Mouse (Mus musculus) forebrain, postnatal 0 days (tissue): ENCODE measurements at regions not wholly inside any gene's neighbourhood (a gene's known extent, or its start where the extent isn't known, plus 50 kb on each side); places are given as distances from the start of the nearest gene placed in this dataset.
A peak's percentile ranks its signal among the peaks of the same experiment; 100 is the strongest.

Experiments used
- ATAC-seq: fragments of 200-750 bp; cut with Nextera tagmentation; 2 replicates; pipeline ENCODE4 v1.8.0; 2017; ENCODE audit warnings: mild to moderate bottlenecking, moderate library complexity
- DNase-seq: peaks from one replicate; pipeline ENCODE4 v3.0.0-alpha.2; 2015
- H3K27ac ChIP-seq: fragments of 300-500 bp; sonication (generic); 2 replicates; pipeline ENCODE4 v1.5.1; 2014; ENCODE audit warnings: low read depth, mild to moderate bottlenecking, antibody characterized with exemption, low read length, moderate library complexity, mixed read lengths
- H3K27me3 ChIP-seq: fragments of 300-500 bp; sonication (generic); 2 replicates; pipeline ENCODE4 v1.6.1; 2014; ENCODE audit warnings: mild to moderate bottlenecking, low read length, mixed read lengths; ENCODE audit not compliant: insufficient read depth
- H3K36me3 ChIP-seq: fragments of 300-500 bp; sonication (generic); 2 replicates; pipeline ENCODE4 v1.6.1; 2014; ENCODE audit warnings: mild to moderate bottlenecking, moderate library complexity; ENCODE audit not compliant: insufficient read depth
- H3K4me1 ChIP-seq: fragments of 300-500 bp; sonication (generic); 2 replicates; pipeline ENCODE4 v1.6.1; 2014; ENCODE audit warnings: antibody characterized with exemption; ENCODE audit not compliant: insufficient read depth
- H3K4me2 ChIP-seq: fragments of 300-500 bp; sonication (generic); 2 replicates; pipeline ENCODE4 v1.6.1; 2014; ENCODE audit warnings: low read depth, mild to moderate bottlenecking, moderate library complexity
- H3K4me3 ChIP-seq: fragments of 300-500 bp; sonication (generic); 2 replicates; pipeline ENCODE4 v1.5.1; 2014; ENCODE audit warnings: low read depth, low read length, mixed read lengths
- H3K9ac ChIP-seq: fragments of 300-500 bp; sonication (generic); 2 replicates; pipeline ENCODE4 v1.6.1; 2014; ENCODE audit warnings: mild to moderate bottlenecking
- H3K9me3 ChIP-seq: fragments of 300-500 bp; sonication (generic); 2 replicates; pipeline ENCODE4 v1.6.1; 2016; ENCODE audit warnings: low read length
- CTCF ChIP-seq: sonication (generic); IDR thresholded peaks from 2 replicates; pipeline ENCODE4 v1.5.1; 2016; ENCODE audit warnings: antibody characterized with exemption, control low read depth, low read depth
- WGBS: fragments of 180-500 bp; shearing (Covaris S2); extraction: QIAGEN DNeasy Blood & Tissue Kit; methylation state at CpG from one replicate; pipeline ENCODE4 v1.1.7; 2014; 5-methylcytosine and 5-hydroxymethylcytosine counted together

DNA sequence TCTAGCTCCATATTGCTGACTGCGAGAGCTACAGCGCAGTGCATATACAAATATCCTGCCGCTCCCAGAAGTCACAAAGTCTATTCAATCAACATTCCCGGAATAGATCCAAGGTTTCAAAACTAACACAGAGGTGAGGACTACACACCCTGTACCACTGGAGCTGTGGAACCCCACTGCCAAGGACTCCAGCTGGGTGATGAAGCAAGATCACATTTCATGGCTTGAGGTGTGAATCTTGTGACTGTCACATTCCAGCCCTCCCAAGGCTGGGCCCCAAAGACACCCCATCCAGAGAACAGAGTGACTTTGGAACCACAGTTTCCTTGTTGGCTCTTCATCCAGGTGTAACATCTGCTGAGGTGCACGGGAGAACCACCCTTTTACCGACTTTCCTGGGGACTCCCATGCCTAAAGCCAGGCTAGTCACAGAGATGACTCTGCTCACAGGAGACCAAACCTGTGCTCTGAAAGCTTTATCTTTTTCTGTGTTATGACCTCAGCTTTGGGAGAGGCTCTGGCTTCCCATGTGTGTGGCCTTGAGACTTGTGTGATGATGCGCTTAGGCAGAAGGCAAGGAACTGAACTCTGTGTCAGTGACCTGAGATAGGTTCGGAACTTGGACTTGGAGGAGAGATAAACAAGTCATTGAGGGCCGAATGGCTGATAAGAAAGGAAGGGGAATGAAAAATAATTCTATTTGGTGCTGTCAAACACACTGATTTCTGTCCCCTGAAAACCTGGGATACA, 82.4 kb downstream of the Gm33543 start:
- no peaks in the 10 kb centered on the region for H3K9me3 ChIP-seq
- H3K4me3 ChIP-seq: no peak overlapping the region
- no peaks in the 10 kb centered on the region for H3K4me1 ChIP-seq
- H3K9ac ChIP-seq: no peak overlapping the region
- WGBS: 94% methylated on average over 9 of the region's 9 CpGs
- DNase-seq: no peak
- TF ChIP-seq CTCF: no peak
- H3K27me3 ChIP-seq: no peaks in the 10 kb centered on the region
- ATAC-seq: no peak
- no peaks in the 10 kb centered on the region for H3K36me3 ChIP-seq
- H3K4me2 ChIP-seq: no peak overlapping the region
- no peak overlapping the region for H3K27ac ChIP-seq

DNA sequence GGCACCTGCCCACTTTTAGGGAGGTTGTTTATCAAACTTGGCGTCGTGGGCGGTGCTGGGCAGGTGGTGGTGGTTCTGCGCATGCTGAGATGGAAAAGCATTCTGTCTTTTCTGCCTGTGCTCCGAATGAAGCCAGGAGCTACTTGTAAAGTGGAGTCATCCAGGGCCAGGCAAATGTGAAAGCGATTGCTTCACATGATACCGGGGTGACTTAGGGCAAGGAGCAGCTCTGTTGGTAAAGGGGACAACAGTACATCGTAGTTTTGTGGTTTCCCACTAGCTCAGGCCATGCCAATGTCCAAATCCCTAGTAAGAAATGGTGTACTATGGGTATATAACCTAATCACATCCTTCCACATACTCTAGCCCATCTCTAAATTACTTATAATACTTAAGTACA, 84.5 kb downstream of the Gm33543 start:
- H3K27ac ChIP-seq: no peak overlapping the region
- no peaks in the 10 kb centered on the region for H3K9me3 ChIP-seq
- ATAC-seq: no peak
- H3K27me3 ChIP-seq: no peaks in the 10 kb centered on the region
- 87% methylated on average over 8 of the region's 8 CpGs for WGBS
- H3K36me3 ChIP-seq: no peaks in the 10 kb centered on the region
- no peak overlapping the region for H3K4me2 ChIP-seq
- H3K9ac ChIP-seq: no peak overlapping the region
- no peak for DNase-seq
- no peaks in the 10 kb centered on the region for H3K4me1 ChIP-seq
- no peak overlapping the region for H3K4me3 ChIP-seq
- TF ChIP-seq CTCF: no peak

DNA sequence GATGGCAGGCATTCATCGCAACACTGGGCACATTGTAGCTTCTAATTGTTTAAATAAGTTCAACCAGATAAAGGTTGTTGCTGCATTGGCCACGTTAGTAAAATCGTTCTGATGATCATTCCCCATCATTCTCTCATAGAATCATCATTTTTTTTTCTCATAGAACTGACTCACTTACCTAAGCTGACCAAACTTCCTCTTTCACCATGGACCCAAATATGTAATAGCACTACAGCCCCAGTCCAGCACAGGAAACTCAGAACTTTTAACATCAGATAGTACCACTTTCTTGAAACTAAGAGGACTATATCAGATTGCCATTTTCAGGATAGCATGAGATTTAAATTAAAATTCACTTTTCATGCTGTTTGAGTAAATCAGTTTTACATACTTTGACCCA, 82.2 kb upstream of the Anapc15-ps start:
- Histone ChIP-seq H3K27me3 (no peaks in the 10 kb centered on the region), H3K9ac (no peak overlapping the region), H3K4me2 (no peak overlapping the region), H3K4me3 (no peak overlapping the region), H3K9me3 (no peaks in the 10 kb centered on the region), H3K36me3 (no peaks in the 10 kb centered on the region), H3K27ac (no peak overlapping the region), H3K4me1 (no peaks in the 10 kb centered on the region)
- no peak for TF ChIP-seq CTCF
- DNase-seq (no peak), ATAC-seq (no peak)
- 89% methylated on average over 3 of the region's 3 CpGs for WGBS

DNA sequence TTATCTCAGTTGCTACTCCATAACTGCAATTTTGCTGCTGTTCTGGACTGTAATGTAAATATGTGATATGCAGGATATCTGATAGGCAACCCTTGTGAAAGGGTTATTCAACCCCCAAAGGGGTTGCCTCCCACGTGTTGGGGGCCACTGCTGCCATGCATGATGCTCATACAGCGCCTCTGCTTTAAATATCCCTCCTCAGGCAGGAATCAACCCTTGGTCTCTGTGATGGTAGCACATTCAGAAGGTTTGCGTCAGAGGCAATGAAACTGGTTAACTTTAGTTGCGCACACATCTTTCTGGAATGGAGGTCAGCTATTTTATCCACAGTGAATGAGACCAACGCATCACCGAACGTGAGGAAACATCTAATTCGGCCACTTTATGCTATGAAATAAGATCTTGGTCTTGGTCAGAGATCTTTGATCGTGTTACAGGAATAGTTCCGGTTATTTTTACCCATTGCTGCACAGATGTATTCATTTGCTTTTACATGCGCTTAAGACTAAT, 80.2 kb upstream of the Anapc15-ps start:
- Histone ChIP-seq H3K9ac (no peak overlapping the region), H3K4me1 (no peaks in the 10 kb centered on the region), H3K4me3 (no peak overlapping the region), H3K27me3 (no peaks in the 10 kb centered on the region), H3K4me2 (no peak overlapping the region), H3K27ac (no peak overlapping the region), H3K9me3 (no peaks in the 10 kb centered on the region), H3K36me3 (no peaks in the 10 kb centered on the region)
- ATAC-seq (no peak), DNase-seq (no peak)
- no peak for TF ChIP-seq CTCF
- 92% methylated on average over 11 of the region's 11 CpGs for WGBS

DNA sequence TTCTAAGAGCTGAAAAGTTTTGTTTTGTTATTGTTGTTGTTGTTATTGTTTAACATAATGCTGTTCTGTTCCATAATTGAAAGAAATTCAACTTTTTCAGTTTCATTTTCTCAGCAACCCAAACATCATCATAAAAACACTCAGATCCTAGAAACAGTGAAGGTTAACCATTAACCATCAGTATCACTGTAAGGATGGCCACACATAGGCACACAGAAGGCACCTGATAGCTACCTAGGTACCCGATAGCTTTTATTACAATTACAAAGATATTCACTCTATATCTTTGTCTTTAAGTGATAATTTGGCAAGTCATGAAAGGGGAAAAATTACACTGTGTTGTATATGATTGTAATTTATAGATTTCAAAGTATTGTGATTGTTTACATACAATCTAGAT, 75.1 kb upstream of the Anapc15-ps start:
- no peak overlapping the region for H3K4me2 ChIP-seq
- 95% methylated on average over 1 of the region's 1 CpGs for WGBS
- no peak overlapping the region for H3K9ac ChIP-seq
- no peaks in the 10 kb centered on the region for H3K4me1 ChIP-seq
- DNase-seq (no peak), ATAC-seq (no peak)
- TF ChIP-seq CTCF: no peak
- H3K27me3 ChIP-seq: no peaks in the 10 kb centered on the region
- no peak overlapping the region for H3K27ac ChIP-seq
- H3K36me3 ChIP-seq: no peaks in the 10 kb centered on the region
- no peak overlapping the region for H3K4me3 ChIP-seq
- H3K9me3 ChIP-seq: no peaks in the 10 kb centered on the region

DNA sequence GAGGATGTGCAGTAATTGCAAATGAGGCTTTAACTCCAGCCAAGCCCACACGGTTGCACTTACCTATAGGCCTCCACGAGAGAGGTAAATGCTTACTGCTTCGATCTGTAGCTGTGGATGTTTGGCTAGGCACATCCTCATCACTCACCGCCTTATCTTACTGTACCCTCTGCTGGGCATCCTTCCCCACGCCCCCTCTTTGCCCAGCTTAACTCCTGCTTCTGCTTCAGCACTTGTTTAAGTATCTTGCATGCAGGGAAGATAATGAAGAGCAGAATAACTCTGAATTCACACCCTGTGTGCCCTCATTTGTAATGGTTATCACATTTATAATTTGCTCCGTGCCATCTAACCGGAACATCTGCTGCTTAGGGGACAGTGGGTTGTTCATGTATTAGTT, 74.7 kb upstream of the Anapc15-ps start:
- H3K4me2 ChIP-seq: no peak overlapping the region
- no peak overlapping the region for H3K27ac ChIP-seq
- no peaks in the 10 kb centered on the region for H3K9me3 ChIP-seq
- H3K27me3 ChIP-seq: no peaks in the 10 kb centered on the region
- DNase-seq (no peak), ATAC-seq (no peak)
- no peaks in the 10 kb centered on the region for H3K36me3 ChIP-seq
- H3K4me3 ChIP-seq: no peak overlapping the region
- 83% methylated on average over 7 of the region's 7 CpGs for WGBS
- no peaks in the 10 kb centered on the region for H3K4me1 ChIP-seq
- no peak for TF ChIP-seq CTCF
- H3K9ac ChIP-seq: no peak overlapping the region

DNA sequence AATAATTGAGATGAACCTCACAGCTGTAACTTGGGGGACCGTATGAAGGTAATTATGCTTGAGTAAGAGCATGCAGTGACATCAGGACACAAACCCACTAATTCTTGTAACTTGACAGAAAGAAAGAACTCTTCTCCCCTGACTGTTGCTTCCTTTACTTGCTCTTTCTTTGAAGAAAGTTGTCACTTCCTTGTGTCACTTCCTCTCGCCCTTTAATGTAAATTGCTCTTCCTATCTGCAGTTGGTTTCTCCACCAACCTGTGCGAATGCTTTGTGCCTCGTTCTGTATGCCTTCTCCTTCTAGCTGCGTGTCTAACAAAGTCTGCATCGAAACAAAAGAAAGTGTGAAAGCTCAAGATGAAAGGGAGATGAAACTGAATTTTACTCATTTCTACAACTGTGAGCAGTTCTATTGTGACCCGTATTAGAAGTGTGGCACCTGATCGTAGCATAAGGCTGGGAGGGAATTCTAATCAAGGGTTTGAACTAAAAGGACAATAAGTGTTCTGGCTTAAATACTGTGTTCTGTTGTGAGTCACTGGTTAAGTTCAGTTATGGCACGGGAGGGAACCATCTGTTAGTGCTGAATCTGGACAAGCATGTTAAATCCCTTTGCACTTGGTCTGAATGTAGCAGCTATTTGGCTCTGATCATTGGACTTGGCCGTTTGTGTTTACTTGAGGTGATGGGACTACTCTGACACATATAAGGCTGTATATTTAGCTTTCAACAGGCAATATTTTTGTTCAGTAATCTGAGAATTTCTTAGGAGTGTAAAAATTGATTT, 72.8 kb upstream of the Anapc15-ps start:
- Histone ChIP-seq H3K27ac (no peak overlapping the region), H3K36me3 (no peaks in the 10 kb centered on the region), H3K9me3 (no peaks in the 10 kb centered on the region), H3K27me3 (no peaks in the 10 kb centered on the region), H3K4me3 (no peak overlapping the region), H3K4me1 (no peaks in the 10 kb centered on the region), H3K4me2 (no peak overlapping the region), H3K9ac (no peak overlapping the region)
- WGBS: 52% methylated on average over 10 of the region's 10 CpGs
- ATAC-seq: peak; percentile 32; the same call in 1 of the 2 replicates
- DNase-seq: peak; percentile 12
- TF ChIP-seq CTCF: no peak
